Mouse (Mus musculus): ENCODE results near the gene 4930595D18Rik.

DNA sequence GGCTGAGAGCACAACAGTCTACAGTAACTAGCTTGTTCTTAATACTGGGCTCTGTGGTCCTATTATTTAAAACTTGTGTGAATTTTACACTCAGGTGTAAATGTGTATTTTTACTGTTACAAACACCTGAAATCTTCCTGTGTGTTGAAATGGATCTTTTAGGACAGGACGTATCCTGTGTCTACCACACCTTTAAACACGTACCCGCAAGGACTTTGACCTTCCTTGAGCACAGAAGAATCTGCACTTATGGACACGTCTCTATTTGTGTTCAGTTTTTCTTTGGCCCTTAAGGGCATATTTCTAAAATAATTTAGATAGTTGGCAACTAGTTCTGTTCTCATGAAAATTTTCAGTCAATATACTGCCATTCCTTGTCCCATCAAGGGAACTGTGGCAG lies 4.0 kb upstream of the 4930595D18Rik start:
- TF ChIP-seq GATA1 (IDR thresholded peaks at IDR 0.05; ENCODE audit: low read length), result no peak
- TF ChIP-seq TAL1 (IDR thresholded peaks at IDR 0.05; ENCODE audit: low read length), result no peak

Measured in erythroblast, embryonic 14.5 days (primary cell).